Mouse (Mus musculus) kidney, adult 2 months (tissue): ENCODE results near the gene Efemp2. TPM values are rescaled to one million over a fixed set of nuclear protein-coding genes. Genes with fewer than 3 reads are reported as not detected.
"Not testable (repeated sequence)": the region's sequence is repeated elsewhere in the genome, so short reads cannot be mapped to it uniquely, and the experiment has no call there.

Source experiments
- DNase-seq: peaks from one replicate; pipeline ENCODE4 v3.0.0; 2021
- H3K27ac ChIP-seq: fragments of 200-500 bp; 2 replicates; pipeline ENCODE4 v1.5.1; 2012; ENCODE audit warnings: low read depth, low read length, control low read depth, inconsistent platforms; ENCODE audit not compliant: insufficient read depth
- H3K27me3 ChIP-seq: fragments of 200-500 bp; replicated peaks from 2 replicates; pipeline ENCODE4 v1.6.1; 2012; ENCODE audit warnings: mild to moderate bottlenecking, moderate library complexity, low read length, inconsistent platforms; ENCODE audit not compliant: control insufficient read depth, insufficient read depth
- H3K36me3 ChIP-seq: fragments of 200-500 bp; 2 replicates; pipeline ENCODE4 v1.6.1; 2012; ENCODE audit warnings: mild to moderate bottlenecking, moderate library complexity, low read length, inconsistent platforms; ENCODE audit not compliant: control insufficient read depth, insufficient read depth
- H3K4me1 ChIP-seq: fragments of 200-500 bp; 2 replicates; pipeline ENCODE4 v1.6.1; 2011; ENCODE audit warnings: low read length; ENCODE audit not compliant: control insufficient read depth, insufficient read depth
- H3K4me3 ChIP-seq: fragments of 200-500 bp; 2 replicates; pipeline ENCODE4 v1.5.1; 2011; ENCODE audit warnings: mild to moderate bottlenecking, low read depth, low read length, control low read depth; ENCODE audit not compliant: insufficient read depth
- CTCF ChIP-seq: fragments of 200-500 bp; conservative IDR thresholded peaks from 2 replicates; pipeline ENCODE4 v1.5.1; 2011; ENCODE audit warnings: low read depth, mild to moderate bottlenecking, control low read depth, low read length, moderate library complexity, mixed read lengths; ENCODE audit not compliant: insufficient read depth, insufficient read length
- POLR2A ChIP-seq: fragments of 200-500 bp; IDR thresholded peaks from one replicate; pipeline ENCODE4 v1.6.1; 2011; ENCODE audit warnings: low read depth, low read length, control low read depth
- WGBS: fragments of 180-500 bp; shearing (Covaris S2); methylation state at CpG from one replicate; pipeline ENCODE4 v1.1.7; 2018; 5-methylcytosine and 5-hydroxymethylcytosine counted together
- polyA plus RNA-seq: library from polyadenylated mRNA; depleted of rRNA; stranded (reverse); fragments of >200 nt; gene quantifications from 2 replicates; pipeline ENCODE4 v1.2.3, GENCODE M21; 2012

The Efemp2 gene
- polyA plus RNA-seq, 1 experiment: 43.6 TPM

GRCm38 (mm10) chr19:5486771-5487170, 13.0 kb downstream of the Efemp2 start:
- TF ChIP-seq CTCF (no peak), POLR2A (no peak)
- no peak overlapping the region for H3K4me3 ChIP-seq
- 80% methylated on average over 4 of the region's 4 CpGs for WGBS

GRCm38 (mm10) chr19:5487768-5488550, 14.2 kb downstream of the Efemp2 start, which contains the start of gene Mus81:
Gene Mus81, minus strand, starts transcription at chr19:5488402.
- under 1% methylated on average over 39 of the region's 39 CpGs for WGBS
- H3K27ac ChIP-seq: peak within 1 kb of the TSS; percentile 98
- peak; percentile 85 for TF ChIP-seq CTCF
- TF ChIP-seq POLR2A: peak; percentile 36
- H3K4me3 ChIP-seq: peak within 1 kb of the TSS; percentile 58
- peaks cover under 1% of the 10 kb centered on the region; the same call in 1 of the 2 replicates for H3K36me3 ChIP-seq
- H3K27me3 ChIP-seq: no peaks in the 10 kb centered on the region
- peaks cover 5% of the 10 kb centered on the region; the same call in 1 of the 2 replicates for H3K4me1 ChIP-seq
- peak; percentile 98 for DNase-seq

More at GRCm38 (mm10) chr19:5486771-5487170, 13.0 kb downstream of the Efemp2 start:
- H3K4me1 ChIP-seq: peaks cover 5% of the 10 kb centered on the region; the same call in 1 of the 2 replicates
- DNase-seq: no peak
- no peak overlapping the region for H3K27ac ChIP-seq
- no peaks in the 10 kb centered on the region for H3K36me3 ChIP-seq
- no peaks in the 10 kb centered on the region for H3K27me3 ChIP-seq

GRCm38 (mm10) chr19:5488878-5489571, 15.3 kb downstream of the Efemp2 start:
- under 1% methylated on average over 26 of the region's 26 CpGs for WGBS
- Histone ChIP-seq H3K36me3 (peaks cover 2% of the 10 kb centered on the region; the same call in 1 of the 2 replicates), H3K4me3 (peak overlapping the region; percentile 58), H3K4me1 (peaks cover 7% of the 10 kb centered on the region; the same call in 1 of the 2 replicates), H3K27me3 (no peaks in the 10 kb centered on the region), H3K27ac (peak overlapping the region; percentile 98)
- DNase-seq: peak; percentile 99
- TF ChIP-seq CTCF: no peak
- TF ChIP-seq POLR2A: peak; percentile 87

GRCm38 (mm10) chr19:5489721-5490120, 16.0 kb downstream of the Efemp2 start:
- not testable (repeated sequence) for H3K27me3 ChIP-seq, H3K4me3 ChIP-seq, DNase-seq, H3K4me1 ChIP-seq, H3K36me3 ChIP-seq
- 28% methylated on average over 10 of the region's 10 CpGs for WGBS
- peak overlapping the region; percentile 41 for H3K27ac ChIP-seq

- H3K4me3 ChIP-seq: peak within 1 kb of the TSS; percentile 93
- under 1% methylated on average over 62 of the region's 62 CpGs for WGBS
- no peaks in the 10 kb centered on the region for H3K27me3 ChIP-seq
- peaks cover 2% of the 10 kb centered on the region; the same call in 1 of the 2 replicates for H3K36me3 ChIP-seq
- H3K4me1 ChIP-seq: peaks cover 10% of the 10 kb centered on the region; the same call in 1 of the 2 replicates
- DNase-seq: peak; percentile 98
- peak within 1 kb of the TSS; percentile 98 for H3K27ac ChIP-seq
- TF ChIP-seq POLR2A (peak; percentile 93), CTCF (no peak)
These were observed 16.7 kb downstream of the Efemp2 start, which contains the start of gene Cfl1 for GRCm38 (mm10) chr19:5490313-5490897. Gene Cfl1, plus strand, starts transcription at chr19:5490455.

GRCm38 (mm10) chr19:5490898-5491708, 17.3 kb downstream of the Efemp2 start:
- WGBS: under 1% methylated on average over 59 of the region's 59 CpGs
- H3K4me3 ChIP-seq: peak overlapping the region; percentile 93
- H3K4me1 ChIP-seq: peaks cover 10% of the 10 kb centered on the region; the same call in 1 of the 2 replicates
- TF ChIP-seq CTCF (no peak), POLR2A (peak; percentile 55)
- peak; percentile 94 for DNase-seq
- H3K36me3 ChIP-seq: peaks cover 2% of the 10 kb centered on the region; the same call in 1 of the 2 replicates
- H3K27me3 ChIP-seq: no peaks in the 10 kb centered on the region
- peak overlapping the region; percentile 95 for H3K27ac ChIP-seq

GRCm38 (mm10) chr19:5492641-5493040, 18.9 kb downstream of the Efemp2 start:
- H3K27me3 ChIP-seq: no peaks in the 10 kb centered on the region
- peaks cover 2% of the 10 kb centered on the region; the same call in 1 of the 2 replicates for H3K36me3 ChIP-seq

GRCm38 (mm10) chr19:5493301-5493721, 19.6 kb downstream of the Efemp2 start:
- not testable (repeated sequence) for H3K4me1 ChIP-seq, H3K27me3 ChIP-seq, H3K36me3 ChIP-seq, H3K27ac ChIP-seq, H3K4me3 ChIP-seq
- 28% methylated on average over 9 of the region's 9 CpGs for WGBS
- DNase-seq: peak; percentile 48

More at GRCm38 (mm10) chr19:5492641-5493040, 18.9 kb downstream of the Efemp2 start:
- H3K4me3 ChIP-seq: no peak overlapping the region
- TF ChIP-seq POLR2A (no peak), CTCF (no peak)
- H3K4me1 ChIP-seq: peaks cover 10% of the 10 kb centered on the region; the same call in 1 of the 2 replicates
- DNase-seq: no peak
- 65% methylated on average over 4 of the region's 4 CpGs for WGBS
- no peak overlapping the region for H3K27ac ChIP-seq
